Mouse (Mus musculus) cerebellum, adult 8-10 months (tissue): ENCODE measurements around the gene Phf23.
"Not testable (repeated sequence)": the region's sequence is repeated elsewhere in the genome, so short reads cannot be mapped to it uniquely, and the experiment has no call there.

Source experiments
- DNase-seq: peaks from one replicate; pipeline ENCODE4 v3.0.0; 2022

Gene Phf23

DNA sequence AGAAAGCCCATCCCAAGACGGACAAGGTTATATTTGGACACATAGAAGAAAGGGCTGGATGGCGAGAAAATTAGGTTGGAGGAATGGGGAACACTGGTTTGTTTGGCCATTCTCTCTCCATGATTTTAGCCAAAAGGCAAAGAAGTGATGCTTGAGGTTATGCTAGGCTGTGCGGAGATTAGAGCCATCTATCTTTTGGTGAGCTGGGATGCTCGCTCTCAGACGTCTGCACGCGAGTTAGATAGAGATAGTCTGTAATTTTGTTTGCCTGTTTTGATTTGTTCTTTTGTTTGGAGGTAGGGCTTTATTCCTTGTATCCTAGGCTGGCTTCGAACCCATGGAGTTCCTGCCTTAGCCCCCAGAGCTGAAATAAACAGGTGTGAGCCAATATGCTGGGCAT is 5.6 kb downstream of the Phf23 start:
- DNase-seq, result no peak

DNA sequence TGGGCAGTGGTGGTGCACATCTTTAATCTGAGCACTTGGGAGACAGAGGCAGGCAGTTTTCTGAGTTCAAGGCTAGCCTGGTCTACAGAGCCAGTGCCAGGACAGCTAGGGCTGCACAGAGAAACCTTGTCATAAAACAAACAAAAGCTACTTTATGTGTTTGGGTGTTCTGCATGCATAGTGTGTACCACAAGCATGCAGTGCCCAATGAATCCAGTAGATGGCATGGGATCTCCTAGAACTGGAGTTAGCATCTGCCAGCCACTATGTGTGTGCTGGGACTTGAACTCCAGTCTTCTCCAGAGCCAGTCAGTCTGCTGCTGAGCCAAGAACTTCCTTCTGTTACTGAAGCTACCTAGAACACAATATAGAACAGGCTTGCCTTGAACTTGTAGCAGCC is 6.3 kb downstream of the Phf23 start:
- no peak for DNase-seq

DNA sequence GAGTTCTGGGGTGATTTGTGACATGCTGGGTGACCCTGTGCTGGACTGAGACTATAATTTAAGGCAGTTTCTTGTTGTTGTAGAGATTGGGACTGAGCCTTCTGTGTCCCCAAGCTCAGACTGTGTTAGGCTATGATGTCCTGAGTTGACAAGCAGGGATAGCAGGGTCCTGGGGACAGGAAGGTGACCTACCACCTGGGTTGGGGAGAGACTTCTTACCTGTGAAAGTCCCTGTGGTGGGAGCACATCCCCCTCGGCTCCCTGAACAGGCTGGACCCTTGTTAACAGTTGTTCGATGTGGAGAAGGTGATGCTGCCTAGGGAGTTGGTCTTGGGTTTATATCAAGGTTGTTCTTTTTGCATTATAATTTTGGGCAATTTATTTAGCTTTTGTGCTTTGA is 6.9 kb downstream of the Phf23 start:
- DNase-seq, result no peak

DNA sequence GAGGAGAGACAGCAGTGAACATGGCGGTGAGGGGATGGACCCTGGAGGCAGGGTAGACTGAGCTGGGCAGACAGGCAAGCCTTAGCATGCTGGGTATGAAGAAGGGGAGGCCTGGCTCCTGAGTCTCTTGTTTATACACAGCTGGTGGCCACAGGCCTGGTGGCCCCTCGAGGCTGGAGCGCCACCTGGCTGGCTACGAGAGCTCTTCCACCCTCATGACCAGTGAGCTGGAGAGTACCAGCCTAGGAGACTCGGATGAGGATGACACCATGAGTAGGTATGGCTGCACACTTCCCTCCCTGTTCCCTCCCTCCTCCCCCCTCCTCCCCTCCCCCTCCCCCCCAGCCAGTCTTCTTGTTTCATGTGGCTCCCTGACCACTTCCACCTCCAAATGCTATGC is 9.9 kb downstream of the Phf23 start:
- DNase-seq, result no peak

DNA sequence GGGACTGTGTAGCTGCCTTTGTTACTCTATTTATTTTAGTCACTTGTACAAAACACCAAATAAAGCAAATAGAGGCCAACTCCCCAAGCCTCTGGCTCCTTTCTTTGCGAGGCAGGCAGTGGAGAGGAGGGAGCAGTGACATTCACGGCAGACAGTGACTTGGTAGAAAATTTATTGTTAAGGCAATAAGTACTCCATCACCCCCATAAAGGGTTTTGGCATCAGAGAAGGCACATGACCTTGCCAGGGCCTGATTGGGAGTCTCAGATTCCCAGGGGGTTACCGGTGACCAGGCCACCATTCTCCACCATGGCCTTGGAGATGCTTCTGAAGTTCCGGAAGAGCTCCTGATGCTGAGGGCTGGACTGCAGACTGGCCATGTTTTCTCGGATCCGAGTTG is 14.5 kb downstream of the Phf23 start:
- no peak for DNase-seq

DNA sequence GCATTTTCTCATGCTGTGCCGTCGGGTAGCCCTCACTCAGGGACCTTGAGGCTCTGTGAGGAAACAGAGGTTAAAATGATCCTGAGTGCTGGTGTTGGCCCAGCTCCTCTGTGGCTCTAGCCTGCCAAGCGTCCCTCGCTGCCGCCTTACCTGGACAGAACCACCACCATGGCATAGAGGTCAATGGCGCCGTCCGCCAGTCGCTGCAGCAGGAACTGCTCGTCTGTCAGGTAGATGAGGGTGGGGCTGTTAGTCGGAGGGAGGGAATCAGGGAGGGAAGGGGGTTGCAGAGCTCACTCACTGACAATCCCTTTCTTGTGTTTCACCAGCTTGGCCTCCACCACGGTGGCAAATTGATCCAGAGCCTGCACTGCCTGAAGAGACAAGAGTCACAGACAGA is 15.0 kb downstream of the Phf23 start:
- DNase-seq, result no peak

DNA sequence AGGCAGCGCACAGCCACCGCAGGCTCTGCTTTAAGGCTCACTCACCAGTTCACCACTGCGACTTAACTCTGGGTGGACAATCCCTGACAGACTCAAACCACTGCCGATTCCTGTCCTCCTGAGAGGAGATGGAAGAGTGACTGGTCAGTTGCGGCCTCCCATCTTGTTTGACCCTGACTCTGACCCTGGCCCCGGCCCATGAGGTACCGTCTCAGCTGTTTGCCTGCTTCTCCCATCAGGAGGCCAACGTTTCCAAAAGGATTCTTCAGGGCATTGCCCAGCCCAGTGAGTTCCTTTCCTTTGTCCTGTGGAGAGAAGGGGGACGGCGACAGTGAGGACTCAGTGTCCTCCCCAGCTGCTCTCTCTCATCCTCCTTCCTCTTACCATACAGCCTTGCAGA is 15.4 kb downstream of the Phf23 start:
- DNase-seq, result no peak

DNA sequence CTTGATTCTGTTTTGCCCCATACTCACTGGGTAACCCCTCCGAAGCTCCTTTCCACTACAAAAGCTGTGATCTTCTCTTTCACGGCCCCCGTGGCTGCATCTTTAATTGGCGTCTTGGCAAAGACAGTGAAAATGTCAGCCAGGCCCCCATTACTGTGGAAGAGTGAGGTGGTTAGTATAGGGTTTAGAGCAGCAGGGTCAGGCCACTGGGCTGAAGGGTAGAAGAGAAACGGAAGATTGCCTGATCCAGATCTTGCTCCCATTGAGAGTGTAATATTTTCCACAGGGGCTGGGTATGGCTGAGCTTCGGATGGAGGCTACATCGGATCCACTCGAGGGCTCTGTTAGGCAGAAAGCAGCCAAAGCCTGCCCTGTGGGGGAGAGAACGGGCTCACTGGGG is 17.4 kb downstream of the Phf23 start:
- DNase-seq, result no peak

DNA sequence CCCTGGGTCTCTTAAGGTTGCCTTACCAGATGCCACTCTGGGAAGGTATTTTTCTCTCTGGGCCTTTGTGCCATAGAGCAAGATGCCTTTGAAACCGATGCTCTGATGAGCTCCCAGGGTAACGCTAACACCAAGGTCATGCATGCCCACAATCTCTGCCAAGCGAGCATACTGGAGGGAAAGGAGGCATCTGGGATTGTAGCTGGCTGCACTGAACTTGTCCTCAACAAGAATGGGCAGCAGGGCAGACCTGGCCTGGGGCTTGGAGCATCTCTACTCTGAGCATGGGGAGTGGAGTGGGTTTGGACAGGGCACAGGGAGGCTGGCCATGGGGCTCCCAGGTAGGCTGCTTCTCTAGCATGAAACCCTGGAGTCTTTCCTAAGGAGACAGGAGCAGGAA is 17.8 kb downstream of the Phf23 start:
- no peak for DNase-seq

DNA sequence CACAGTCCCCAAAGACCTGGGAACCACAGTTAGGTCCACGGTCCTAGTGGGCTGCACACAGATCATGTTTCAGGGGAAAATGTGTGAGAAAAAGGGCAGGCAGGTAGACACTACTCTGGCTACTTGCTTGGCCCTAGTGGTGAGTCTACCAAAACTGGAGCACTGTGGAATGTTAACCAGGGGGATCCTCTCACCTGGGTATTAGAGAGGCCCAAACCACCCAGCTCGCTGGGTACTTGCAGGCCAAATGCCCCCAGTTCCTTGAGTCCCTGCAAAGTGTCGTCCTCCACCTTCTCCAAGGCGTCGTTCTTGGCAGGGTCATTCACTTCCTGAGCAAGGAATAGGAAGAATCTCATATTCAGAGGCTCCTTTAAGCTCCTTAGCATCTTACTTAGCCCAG is 18.5 kb downstream of the Phf23 start:
- no peak for DNase-seq

DNA sequence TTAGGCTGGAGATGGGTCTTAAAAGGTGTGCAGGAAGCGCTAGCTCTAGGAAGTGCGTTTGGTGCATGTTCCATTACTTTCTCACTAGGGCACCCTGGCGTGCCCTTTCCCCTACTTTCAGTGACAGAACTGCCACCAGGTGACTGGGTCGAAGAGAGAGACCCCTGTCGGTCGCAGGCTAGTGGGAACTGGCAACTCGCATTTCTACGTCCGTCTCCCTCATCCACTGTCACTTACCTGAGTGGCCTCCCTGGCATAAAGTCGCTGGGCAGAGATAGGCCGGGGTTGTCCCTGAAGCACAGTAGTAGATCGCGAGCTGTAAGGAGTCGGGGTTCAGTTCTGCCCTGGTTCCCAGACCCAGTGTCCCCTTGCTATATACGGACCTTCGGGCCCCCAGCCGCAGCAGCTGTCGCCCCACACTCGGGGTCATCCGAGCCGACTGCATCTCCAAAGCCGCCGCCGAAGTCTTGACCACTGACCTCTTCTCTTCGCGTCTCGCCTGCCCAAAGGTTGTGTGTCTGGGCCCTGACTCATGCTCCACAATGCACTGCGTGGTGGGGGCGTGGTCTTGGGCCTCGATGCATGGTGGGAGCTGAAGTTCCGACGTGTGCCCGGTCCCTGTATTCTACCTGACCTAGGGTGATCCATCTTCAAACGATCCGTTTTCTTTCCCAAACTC is 19.4 kb downstream of the Phf23 start, which contains the start of gene Acadvl:
Acadvl (minus strand) TSS at position 532 of the 679 bp plus-strand sequence.
- peak; percentile 86 for DNase-seq

DNA sequence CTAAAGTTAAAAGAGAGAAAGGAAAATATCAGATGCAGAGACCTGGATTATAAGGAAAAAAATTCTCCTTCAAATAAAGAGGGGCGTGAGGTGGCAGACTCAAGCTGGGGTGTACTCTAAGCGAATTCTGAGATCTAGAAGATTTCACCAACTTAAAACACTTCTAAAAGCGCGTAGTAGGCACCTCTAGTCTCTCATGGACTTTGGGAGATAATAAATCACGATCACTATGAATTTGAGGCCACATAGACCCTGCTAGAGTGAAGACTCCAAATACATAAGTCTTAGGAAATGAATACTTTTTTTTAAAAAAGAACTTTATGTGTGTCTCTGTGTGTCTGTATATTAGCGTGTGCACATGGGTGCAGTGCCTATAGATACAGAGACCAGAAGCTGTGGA is 20.1 kb downstream of the Phf23 start:
- no peak for DNase-seq

DNA sequence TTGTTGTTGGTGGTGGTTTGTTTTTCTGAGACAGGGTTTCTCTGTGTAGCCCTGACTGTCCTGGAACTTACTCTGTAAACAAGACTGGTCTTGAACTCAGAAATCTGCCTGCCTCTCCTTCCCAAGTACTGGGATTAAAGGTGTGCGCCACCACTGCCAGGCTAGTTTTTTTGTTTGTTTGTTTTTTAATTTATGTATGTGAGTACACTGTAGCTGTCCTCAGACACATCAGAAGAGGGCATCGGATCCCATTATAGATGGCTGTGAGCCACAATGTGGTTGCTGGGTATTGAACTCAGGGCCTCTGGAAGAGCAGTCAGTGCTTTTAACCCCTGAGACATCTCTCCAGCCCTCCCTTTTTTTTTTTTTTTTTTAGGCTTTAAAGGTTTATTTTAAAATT is 20.6 kb downstream of the Phf23 start:
- DNase-seq, result not testable (repeated sequence)

DNA sequence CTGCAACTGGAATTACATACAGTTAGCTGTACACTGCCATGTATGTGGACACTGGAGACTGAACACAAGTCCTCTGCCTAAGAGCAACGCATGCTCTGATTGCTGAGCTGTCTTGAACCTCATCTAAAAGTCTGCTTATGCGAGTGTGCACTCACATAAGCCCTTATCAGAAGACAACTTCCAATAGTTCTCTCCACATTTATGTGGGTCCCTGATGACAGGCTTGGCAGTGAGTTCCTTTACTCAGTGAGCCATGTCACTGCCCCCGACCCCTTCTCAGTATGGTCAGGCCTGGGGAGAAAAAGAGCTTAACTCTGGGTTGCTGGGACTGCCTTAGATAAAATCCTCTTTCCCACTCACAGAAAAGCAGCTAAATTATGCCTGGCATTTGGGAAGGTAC is 21.1 kb downstream of the Phf23 start, which contains the start of gene Dlg4:
Dlg4 (plus strand) TSS at position 274 of the 400 bp plus-strand sequence.
- no peak for DNase-seq

DNA sequence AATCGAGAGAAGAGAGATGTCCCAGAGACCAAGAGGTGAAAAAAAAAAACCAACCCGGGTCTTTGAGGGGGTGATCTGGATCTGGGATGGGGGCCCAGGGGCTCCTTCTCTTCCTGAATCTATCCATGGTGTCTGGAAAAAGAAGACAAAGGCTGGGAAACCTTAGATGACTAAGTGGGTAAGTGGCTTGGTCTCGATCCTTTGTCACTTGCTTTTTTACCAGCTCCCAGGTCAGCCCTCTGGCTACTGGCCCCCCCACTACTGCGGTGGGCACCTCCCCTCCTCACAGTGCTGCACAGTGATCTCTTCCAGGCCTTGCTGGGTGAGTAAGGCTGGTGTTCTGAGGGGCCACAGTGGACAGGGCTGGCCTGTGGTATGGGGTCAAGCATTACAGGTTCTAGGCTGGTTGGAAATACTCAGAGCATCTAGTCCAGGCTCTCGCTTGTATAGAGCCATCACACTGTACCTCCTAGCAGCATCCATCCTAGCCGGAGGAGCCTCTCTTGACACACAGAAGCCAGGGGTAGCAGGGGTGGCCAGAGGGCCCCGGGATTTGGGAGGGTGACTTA is 21.7 kb downstream of the Phf23 start:
- DNase-seq, result no peak

DNA sequence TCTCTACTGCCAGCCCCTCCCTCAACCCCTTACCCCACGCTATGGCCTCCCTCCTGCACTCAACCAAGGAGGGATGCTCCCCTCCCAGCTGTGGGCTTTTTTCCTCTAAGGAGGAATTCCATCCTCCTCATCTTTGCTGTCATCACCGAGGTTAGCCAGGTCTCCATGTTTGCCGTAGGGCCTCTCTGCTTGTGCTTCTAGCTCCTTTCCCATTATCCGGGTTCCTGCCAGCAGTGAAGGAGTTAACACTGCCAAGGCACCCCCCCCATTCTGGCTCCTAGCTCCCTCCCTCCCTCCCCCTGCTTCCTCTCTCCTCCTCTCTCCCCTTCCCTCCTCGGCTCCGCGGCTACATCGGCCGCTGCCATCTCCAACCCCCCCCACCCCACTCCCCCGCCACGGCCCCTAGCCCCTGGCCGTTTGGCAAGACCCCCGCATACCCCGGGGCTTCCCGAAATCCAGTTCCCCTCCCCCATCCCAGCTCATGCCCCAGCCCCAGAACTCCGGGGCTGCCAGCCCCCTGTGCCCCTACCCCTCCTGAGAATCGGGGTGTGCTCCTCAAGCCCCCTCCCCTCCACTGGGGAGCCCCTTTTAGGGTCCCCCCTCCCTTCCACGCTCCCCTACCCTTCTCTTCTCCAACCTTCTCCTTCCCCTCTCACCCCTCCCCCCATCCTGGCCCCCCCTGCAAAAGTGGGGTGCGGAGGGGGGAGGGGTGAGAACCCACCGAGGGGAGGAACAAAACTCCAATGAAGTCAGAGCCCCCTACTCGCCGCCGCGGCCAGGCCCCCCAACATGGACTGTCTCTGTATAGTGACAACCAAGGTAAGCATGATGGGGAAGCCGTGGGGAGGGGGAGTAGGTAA is 22.8 kb downstream of the Phf23 start:
- peak; percentile 73 for DNase-seq

DNA sequence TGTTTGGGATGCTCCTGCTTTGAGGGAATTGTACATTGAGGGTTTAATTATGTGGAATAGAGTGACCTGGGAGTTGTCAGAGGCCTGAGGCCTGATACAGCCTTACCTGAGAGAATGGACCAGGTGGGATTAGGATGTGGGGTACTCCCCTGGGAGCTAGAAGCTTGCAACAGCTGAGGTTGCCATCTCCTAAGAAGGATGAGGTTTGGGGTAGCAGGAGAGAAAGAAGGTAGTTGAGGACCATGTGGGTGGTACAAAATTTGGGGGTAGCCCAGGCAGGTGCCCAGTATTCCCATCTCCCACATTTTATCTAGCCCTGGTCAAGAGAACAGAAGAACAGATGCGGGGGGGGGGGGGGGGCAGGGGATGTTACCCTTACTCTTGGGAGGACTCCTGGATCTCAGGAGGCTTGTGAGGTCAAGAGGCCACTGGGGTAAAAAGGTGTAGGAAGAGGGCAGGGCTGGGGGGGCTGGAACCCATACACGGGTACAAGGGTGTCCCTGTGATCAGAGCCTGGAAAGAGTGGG is 24.0 kb downstream of the Phf23 start:
- no peak for DNase-seq

DNA sequence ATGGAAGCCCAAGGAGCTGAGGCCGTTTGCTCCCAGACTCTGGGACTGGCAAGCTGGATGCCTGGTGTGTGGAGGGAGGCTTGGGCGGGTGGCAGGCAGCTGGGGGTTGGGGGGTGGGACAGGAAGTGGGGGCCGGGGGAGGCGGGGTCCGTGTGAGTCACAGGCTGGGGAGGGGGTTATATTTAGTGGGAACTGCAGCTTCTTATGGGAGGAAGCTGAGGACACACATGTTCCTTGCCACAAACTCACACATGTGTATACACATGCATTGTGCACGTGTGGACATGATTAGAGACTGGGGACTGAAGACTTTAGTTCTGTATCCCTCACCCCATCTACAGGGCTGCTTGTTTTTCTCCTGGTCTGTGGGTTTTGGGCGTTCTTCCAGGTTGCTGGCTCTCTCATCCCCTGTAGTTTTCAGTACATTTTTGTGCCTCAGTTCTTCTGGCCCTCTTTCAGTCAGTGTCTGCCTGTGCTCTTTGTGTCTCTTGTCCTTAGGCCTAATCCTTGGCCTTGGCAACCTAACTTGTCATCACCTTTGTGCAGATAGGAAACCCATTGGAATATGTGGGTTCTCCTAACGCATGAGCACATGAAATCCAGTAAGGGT is 24.6 kb downstream of the Phf23 start:
- no peak for DNase-seq

DNA sequence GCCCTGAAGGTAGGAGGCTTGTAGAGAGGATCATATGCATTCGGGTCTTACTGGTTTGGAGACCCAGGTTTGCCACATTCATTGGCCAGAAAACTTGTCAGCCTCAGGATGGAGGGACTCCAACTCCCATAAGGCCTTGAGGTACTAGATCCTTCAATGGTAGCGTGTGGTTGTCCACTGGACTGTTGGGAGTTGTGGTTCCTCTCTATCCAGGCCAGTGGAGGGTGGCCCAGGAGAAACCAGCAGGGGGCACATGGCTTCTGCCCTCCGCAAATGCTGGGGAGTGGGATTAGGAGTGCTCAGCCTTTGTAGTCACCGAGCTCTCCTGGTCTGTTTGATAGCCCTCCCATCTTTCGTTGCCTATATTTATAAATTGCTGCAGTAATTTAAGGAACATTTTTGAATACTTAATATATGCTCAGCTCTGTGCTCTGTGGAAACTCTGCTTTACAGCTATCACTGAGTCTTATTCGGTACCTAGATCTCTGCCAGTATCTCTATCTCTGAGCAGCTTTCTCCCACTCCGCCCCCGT is 25.2 kb downstream of the Phf23 start:
- peak; percentile 81 for DNase-seq

DNA sequence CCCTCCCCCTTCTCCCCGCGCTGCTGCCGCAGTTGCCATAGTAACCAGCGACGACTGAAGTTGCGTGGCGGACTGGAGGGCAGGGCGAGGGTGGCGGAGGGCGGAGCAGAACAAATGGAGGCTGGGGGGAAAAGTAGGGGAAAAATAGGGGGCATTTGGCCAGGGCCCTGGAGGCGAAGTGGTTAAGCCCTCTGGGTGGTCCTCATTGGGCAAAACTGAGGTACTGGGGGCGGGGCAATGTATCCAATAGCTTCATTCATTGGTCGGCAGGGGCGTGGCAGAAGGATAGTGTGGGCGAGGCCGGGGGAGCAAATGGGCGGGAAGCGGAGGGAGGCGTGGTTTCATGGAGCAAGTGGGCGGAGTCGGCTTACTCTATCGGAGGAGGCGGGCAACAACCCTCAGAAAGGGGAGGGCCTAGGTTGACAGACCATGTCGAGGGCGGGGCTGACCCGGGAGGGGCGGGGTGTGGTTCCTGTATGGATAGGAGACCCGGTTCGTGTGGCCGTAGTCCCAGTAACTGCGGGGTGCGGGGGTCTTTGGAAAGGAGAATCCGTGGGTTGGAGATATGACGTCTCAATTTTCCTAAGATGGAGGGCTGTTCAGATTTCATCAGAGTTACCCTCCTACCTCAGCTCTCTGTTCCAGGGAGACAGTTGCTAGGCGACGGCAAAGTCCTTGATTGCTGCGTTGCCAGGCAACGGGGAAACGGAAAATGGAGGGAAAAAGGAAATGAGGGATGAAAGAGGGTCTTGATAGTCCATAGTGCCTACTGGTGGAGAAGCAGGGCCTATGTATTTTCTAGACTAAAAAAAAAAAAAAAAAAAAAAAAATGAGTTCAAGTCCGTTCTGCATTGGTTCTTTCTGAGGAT is 25.9 kb downstream of the Phf23 start:
- peak; percentile 98 for DNase-seq

DNA sequence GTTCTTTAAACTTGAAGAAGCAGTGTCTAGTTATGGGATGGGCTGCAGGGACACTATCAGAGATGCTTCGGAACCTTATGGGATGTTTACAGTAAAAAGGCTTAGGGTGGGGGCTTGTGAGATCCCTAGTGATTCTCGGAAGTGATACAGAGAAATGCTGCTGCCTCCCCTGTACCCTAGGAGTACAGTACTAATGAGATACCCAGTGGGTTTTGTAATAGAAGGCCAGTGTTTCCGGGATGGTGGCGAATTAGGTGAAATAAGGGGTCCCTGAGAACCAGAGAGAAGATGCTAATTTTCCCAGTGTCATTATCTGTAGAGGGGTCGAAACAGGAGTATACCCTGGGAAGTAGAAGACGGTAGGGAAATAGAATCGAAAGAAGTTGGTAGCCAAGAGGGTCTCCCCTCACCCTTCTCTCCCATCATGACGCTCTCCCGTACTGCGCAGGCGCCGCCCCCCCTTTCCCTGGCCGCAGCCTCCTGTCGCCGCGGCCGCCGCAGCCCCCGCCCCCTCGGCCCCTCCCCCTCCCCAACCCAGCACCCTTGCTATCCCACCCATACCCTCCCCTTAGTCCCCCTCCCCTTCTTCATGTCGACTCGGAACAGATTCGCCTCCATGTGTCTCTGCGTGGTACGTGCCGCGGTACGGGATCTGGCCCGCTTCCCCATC is 28.0 kb downstream of the Phf23 start:
- DNase-seq, result no peak

DNA sequence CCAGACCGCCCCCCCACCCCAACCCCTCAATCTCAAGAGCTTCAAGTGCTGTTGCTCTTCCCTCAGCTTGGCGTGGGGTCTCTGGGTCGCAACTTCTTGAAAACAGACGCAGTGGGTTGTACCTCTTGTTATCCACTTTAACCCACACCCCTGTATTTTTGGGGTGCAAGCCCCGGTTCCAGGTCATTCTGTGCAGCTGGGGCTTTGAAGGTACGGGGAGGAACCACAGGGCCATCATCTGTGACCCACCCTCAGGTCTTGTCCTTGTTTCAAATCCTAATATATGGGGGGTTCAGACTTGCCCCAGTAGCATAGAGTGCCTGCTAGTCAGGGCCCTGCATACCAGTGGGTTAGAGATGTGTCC is 28.6 kb downstream of the Phf23 start:
- DNase-seq, result no peak
